Mouse (Mus musculus) C2C12 (cell line): Measurements from ENCODE around the gene Haghl.

Experiments used
- CTCF ChIP-seq: IDR thresholded peaks from one replicate; pipeline ENCODE4 v1.5.1; 2011; ENCODE audit not compliant: control insufficient read depth, insufficient read depth, insufficient read length
- MAX ChIP-seq: IDR thresholded peaks from one replicate; pipeline ENCODE4 v1.6.1; 2011; ENCODE audit warnings: mild to moderate bottlenecking, control low read depth
- MYOD1 ChIP-seq: IDR thresholded peaks from one replicate; pipeline ENCODE4 v1.6.1; 2011; ENCODE audit warnings: low read depth; ENCODE audit not compliant: control insufficient read depth, insufficient read length
- USF1 ChIP-seq: IDR thresholded peaks from one replicate; pipeline ENCODE4 v1.6.1; 2011; ENCODE audit warnings: low read depth, mild to moderate bottlenecking, control low read depth, moderate library complexity

DNA sequence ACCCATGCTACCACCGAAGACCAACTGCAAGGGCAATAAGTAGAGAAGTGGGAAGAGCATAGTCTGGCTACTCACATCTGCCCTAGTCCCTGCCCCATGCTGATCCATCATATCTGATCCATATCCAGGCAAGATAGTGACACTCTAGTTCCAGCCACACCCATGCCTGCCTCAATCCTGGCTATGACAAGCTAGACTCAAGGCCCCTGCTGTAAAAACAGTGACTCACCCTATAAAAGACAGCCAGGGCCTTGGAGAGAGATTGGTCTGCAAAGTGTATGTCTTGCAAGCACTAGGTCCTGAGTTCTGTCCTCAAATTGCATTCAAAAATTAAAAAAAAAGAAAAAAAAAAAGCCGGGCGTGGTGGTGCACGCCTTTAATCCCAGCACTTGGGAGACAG lies 21.0 kb upstream of the Haghl start:
- TF ChIP-seq CTCF (no peak), MAX (no peak), USF1 (no peak), MYOD1 (peak; percentile 42)
